Mouse (Mus musculus) T-helper 1 cell (primary cell): Measurements from ENCODE around the gene Immt.
"Not testable (repeated sequence)": the region's sequence is repeated elsewhere in the genome, so short reads cannot be mapped to it uniquely, and the experiment has no call there.

Experiments used
- in situ Hi-C: fragments of 300-600 bp; cut with MboI, MseI; formaldehyde crosslinking; loops from one replicate; pipeline ENCODE4 v1.15.1; 2025; ENCODE audit warnings: high pct_unique_total_duplicates

Immt gene

DNA sequence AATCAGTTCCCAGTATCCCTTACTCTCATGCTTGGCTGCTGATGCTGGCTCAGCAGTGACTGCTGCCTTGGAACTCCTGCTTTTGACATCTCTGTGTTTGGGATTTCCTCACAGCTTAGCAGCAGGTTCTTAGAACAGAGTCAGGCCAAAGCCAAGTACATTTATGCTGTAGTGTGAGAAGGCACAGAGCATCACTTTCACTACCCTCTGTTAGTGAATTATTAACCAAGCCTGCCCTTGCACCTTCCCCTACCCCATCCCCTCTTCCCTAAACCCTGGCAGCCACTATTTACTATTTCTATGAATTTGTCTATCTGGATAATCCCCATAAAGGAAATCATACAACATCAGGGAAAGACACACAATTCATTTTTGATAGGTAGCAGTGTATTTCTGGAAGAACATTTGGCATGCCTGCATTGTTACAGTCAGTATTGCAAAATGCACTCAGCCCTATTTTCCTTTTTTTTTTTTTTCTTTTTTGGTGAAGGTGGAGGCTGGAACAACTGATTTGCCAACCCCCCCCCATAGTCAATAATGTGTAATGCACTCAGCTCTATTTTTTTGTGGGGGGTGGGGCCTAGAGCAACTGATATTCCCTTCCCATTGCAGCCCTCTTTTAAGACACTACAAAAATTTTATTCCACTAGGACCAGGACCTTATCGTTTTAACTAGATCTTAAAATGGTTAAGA lies 9.6 kb downstream of the Immt start:
- in situ Hi-C loops, result no loop called here

DNA sequence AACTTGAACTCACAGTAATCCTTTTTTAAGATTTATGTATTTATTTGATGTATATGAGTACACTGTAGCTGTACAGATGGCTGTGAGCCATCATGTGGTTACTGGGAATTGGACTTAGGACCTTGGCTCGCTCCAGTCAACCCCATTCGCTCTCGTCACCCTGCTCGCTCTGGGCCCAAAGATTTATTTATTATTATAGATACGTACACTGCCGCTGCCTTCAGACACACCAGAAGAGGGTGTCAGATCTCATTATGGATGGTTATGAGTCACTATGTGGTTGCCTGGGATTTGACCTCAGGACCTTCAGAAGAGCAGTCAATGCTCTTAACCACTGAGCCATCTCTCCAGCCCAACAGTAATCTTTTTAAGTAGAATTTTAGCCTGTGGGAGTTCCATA lies 15.8 kb downstream of the Immt start:
- in situ Hi-C loops, result not testable (repeated sequence)

DNA sequence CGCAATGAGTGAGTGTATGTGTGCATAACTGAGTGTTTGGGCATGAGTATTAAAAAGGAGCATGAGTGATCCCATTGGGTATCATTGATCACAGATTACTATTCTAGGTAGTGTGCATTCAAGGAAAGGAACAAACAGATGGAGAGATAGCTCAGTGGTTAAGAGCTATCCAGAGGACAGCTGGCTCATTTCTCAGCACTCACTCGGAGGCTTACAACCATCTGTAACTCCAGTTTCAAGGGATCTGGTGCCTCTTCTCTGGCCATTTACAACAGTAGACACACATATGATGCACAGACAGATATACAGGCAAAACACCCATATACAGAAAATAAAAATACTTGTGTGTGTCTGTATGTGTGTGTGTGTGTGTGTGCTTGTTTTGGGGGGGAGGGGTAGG lies 36.6 kb downstream of the Immt start:
- in situ Hi-C loops, result loop anchor here (10.0 kb wide), 1 partner anchor 297 kb away; no protein-coding TSS in a partner anchor

DNA sequence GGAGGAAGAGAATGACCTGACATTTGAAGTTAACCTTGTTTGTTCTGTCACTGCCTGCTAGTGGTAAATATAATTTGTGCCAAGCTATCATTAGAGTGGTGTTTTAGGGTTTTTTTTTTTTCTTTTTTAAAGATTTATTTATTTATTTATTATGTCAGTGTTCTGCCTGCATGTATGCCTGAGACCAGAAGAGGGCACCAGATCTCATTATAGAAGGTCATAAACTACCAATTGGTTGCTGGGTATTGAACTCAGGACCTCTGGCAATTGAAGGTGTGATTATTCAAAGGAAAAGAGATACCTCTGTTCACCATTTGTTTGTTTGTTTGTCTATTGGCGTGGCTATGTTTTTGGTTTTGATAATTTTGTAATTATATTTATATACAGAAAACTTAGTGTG lies 37.7 kb downstream of the Immt start:
- in situ Hi-C loops, result loop anchor here (10.0 kb wide), 1 partner anchor 296 kb away; no protein-coding TSS in a partner anchor

DNA sequence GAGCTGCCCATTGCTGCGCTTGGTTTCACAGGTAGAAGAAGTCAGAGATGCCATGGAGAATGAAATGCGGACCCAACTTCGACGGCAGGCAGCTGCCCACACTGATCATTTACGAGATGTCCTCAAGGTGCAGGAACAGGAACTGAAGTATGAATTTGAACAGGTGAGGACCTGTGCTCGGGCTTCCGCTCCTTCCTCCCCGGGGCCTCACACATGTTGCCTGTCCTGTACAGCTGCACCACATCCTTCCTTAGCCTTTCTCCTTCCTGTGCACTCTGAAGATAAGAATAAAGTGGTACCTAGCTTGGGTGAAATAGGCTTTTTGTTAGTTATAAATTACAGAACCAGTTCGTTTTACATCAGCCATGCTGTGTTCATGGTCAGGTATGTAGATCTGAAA lies 40.3 kb downstream of the Immt start:
- in situ Hi-C loops, result no loop called here

DNA sequence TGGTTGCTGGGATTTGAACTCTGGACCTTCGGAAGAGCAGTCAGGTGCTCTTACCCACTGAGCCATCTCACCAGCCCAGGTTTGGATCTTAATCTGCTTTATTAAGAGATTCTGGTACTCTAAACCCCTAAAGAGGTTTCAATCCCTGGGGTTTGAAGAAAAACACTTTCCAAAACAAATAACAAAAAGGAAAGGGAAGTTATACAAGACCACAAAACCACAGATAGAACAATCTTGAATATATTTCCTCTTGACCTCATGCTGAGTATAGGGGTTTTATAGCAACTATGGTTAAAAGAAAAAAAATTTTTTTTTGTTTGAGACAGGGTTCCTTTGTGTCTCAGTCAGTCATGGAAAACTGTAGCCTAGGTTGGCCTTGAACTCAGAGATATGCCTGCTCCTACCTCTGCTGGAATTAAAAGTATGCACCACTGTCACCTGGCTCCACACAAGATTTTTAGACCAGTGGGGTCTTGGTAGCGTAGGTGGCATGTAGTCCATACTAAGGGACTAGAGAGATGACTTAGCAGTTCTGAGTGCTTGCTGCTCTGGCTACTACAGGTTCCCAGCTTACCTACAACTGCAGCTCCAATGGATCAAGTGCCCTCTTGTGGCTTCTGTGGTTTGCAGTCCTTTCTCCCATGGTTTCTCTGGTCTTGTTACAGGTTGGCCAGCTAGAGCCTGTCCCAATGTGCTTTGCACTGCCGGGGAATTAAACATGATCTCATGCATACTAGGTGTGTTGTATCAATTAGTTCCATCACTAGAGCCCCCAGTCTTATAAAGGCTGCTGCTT lies 47.0 kb downstream of the Immt start:
- in situ Hi-C loops, result no loop called here

DNA sequence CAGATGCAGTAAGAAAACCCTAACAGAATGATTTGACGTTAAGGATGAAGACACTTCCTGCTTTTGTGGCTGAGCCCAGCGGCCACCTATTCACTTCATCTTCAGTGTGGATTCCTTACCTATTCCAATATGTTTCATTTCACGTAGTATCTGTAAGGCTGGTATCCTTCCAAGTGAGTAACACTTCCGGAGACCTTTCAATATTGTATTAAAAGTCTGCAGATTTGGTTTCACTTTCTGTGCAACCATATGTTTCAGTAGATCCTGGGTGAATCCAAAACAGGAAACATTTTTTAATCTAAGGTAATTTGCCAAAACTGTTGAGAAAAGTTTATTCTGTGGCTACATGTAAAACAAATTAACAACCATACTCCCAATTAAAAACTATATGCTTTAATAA lies 62.1 kb downstream of the Immt start:
- in situ Hi-C loops, result no loop called here

DNA sequence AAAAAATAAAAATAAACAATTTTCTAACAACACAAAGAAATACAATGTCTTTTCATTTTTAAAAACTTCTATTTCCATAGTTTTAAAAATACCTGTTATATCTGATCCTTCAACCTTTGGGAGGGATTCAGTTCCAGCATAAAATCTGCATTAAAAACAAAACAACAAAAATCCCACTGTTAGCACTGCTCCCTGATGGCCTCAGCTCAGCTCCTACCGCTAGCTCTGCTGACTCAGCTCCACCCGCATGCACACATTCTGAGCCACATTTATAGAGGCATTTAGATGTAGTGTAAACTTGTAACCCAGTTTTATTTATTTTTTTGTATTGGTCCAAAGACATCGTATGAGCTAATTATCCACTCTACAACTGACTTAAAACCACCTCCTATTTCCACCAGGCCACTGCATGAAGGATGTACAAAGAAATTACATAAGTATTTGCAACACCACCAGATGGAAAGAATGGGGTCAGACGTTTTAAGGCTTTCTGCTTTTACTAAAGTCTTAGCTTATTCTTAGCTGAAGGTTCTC lies 76.6 kb downstream of the Immt start:
- in situ Hi-C loops, result no loop called here

DNA sequence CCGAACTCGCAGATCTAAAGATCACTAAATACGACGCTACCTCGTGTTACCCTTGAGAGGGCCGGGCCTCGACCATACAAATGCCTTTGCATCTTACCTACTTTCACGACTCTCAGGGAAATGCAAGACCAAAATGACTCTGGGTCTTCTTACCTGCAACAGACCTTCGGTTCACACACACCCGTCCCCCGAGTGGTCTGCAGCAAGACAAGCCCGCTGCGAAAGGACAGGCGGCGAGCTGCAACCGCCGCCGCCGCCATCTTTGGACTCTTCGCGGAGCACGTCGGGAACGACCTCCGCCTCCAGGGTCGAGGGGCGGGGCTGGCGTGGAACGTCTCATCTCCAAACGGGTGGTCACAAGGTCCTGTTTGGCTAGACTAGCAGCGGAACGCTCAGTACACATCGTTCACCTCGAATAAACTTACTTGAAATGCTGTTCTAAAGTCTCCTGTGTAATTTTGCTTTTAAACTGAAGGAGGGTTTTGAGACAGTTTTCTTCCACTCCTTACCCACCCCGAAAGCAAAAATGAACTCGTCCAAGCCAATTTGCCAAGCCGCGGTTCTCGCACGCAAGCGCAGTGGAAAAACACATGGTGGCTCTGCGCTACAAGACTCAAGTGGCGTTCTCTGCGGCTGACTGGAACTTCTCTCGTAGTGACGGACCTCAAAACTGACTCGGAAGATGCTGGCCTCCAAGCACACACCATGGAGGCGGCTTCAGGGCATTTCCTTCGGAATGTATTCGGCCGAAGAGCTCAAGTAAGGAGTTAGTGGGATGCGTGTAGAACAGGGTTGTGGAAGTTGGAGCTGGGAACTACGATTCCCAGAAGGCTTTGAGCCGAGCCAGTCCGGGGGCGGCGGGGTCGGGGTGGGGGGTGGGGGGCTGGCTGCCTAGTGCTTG lies 77.6 kb downstream of the Immt start, which contains the start of the genes Ptcd3 and Polr1a:
Gene Ptcd3 (minus strand): TSS at position 270 of the 901 bp plus-strand sequence.
Gene Polr1a (plus strand): TSS at position 573 of the 901 bp plus-strand sequence.
- in situ Hi-C loops, result no loop called here

DNA sequence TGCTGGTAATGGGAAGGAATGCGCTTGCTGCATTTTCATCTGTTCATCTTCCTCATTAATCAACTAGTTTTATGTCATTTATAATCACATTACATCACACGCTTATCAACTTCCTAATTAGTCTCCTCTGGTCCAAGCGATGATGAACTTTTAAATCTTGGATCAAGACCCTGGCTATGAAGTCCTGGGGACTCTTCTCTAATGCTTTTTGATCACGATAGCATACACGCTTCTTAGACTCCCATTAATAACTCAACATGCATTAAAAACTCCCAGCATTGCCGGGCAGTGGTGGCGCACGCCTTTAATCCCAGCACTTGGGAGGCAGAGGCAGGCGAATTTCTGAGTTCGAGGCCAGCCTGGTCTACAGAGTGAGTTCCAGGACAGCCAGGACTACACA lies 78.3 kb downstream of the Immt start:
- in situ Hi-C loops, result no loop called here

DNA sequence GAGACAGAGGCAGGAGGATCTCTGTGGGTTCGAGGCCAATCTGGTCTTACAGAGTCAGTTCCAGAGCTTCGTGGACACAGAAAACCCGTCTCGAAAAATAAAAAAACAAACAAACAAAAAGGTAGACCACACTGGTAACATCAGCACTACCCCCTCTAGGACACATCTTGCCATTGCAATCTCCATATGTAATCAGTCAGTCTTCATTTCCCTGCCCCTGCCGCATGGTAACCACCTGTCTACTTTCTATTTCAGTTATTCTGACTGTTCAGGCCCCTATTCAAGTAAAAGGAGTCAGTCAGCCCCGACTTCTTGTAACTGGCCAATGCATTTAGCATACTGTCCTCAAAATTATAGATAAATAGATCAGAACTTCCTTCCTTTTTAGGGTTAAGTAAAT lies 78.7 kb downstream of the Immt start:
- in situ Hi-C loops, result no loop called here

DNA sequence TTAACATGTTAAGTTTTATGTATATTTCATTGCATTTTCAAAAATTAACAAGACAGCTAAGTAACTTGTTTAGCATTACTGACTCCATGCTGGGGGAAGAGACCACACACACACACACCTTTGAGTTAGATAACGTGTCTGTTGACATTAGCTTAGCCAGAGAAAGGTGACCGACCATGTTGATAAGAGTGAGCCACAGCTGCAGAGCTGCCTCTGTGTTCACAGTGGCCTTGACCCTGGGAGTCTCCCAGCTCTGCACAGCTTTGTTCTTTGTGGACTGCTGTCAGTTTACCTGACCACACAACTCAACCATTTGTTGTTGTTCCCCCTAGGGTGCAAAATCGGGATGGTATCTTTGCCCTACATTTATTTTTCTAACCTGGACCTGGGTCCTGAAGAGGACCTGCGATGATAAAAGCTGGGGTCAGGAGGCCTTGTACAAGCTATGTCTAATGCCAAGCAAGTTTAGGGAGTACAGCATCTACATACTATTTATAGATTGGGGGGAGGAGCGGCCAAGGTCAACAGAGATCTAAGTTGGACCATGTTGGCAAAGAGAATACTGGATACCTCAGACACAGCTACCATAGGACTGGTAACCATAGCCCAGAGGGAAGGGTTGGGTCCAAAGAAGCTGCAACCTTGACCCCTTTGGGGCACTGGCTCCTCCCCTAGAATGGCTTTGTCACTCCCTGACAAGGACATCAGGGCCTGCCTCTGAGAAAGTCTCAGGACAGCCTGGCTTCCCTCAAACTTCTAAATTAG lies 80.7 kb downstream of the Immt start:
- in situ Hi-C loops, result no loop called here

DNA sequence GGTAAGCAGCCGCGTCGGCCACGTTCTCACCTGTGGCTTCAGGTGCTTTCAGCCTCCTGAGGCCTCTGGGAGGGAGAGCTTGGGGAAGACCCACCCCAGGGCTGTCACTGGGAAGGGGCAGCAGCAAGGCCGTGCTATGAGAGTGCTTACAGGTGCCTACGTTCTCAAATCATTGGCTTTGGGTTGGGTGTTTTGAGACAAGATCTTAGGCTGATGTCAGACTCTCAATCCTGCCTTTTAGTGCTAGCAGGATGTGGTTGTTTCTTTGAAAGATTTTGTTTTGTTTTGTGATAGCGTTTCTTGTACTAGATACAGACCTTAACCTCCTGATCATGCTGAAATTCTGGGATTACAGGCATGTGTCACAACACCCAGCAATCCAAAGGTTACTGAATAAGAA lies 89.6 kb downstream of the Immt start:
- in situ Hi-C loops, result no loop called here

DNA sequence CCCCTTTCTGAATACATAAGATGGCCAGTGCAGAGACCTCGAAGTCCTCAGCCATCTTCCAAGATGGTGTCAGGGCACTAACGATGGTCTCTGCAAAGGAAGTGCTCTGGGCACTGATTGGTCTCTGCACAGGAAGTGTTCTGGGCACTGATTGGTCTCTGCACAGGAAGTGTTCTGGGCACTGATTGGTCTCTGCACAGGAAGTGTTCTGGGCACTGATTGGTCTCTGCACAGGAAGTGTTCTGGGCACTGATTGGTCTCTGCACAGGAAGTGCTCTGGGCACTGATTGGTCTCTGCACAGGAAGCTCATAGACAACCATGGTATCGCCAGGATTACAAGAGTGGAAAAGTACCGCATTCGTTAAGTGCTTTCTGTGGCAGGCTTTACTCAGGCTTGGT lies 94.1 kb downstream of the Immt start:
- in situ Hi-C loops, result loop anchor here (5.0 kb wide), 1 partner anchor 242 kb away; no protein-coding TSS in a partner anchor
